Mouse (Mus musculus) mouse embryonic stem cell (cell line): ENCODE measurements around the gene Lman1l.

Experiments
- in situ Hi-C, 2 experiments: fragments of 300-500 bp; cut with MboI; formaldehyde crosslinking; loops; 1 replicate in 1 of 2; 3 replicates in 1 of 2; pipeline ENCODE4 v1.14.3; 2019 to 2020; ENCODE audit warnings: low sequenced_read_pairs in 2 of 2, low pct_unique_long_range_greater_than_20kb in 1 of 2, mixed read lengths in 1 of 2; ENCODE audit not compliant: unreplicated experiment in 1 of 2

Gene Lman1l

DNA sequence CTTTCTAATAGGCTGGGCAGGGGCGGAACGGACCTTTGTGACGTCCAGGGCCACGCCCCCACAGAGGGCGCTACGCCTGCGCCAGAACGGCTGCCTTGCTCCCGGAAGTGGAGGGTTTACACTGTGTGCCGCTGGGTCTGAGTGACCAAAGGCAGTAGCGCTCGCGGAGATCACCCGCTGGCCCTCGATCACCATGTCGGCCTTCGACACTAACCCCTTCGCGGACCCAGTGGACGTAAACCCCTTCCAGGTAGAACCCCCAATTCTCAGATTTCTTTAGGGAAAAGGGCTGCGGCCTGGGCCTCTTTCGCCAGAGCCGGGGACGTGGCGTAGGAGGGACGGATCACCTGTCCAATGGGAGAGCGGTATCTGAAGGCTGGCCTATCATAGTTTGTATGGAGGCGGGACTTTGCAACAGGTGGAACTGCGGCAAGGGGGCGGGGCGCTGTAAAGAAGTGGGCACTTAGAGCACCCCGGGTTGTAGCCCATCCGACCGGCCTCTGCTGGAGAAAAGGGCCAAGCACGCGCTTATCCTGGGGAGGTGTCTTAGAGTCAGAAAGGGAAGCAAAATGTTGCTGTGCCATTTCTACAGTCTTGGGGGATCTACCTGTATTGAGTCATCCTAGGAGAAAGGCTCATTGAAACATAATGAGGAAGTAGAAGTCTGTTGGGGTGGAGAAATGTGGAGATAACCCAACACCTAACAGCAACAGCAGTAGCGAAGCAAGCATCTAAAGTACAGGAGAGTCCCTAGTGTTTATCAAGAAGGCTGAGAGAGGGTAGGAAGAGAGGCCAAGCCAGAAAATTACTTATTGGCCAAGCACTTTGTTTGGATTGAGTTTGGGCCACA, 59.5 kb downstream of the Lman1l start, which contains the start of gene Scamp2:
TSS of gene Scamp2 (plus strand) at position 83 of the 850 bp plus-strand sequence.
- in situ Hi-C loops = no loop called here

DNA sequence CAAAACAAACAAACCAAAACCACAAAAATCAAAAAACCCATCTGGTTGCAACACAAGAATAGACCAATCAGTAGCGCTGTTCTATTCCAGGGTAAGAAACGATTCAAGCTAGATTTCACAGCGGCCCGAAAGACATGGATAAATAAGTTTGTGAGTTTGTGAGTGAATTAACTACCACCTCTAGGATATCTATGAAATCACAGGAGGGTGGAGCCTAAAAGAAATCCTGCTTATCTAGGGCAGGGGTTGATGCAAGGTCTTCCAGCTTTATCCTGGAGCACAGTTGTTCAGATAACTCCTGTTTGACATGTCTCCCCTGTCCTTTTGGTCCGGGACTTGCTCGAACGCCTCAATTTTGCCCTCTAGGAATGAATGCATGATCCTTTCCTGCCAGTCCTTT, 60.3 kb downstream of the Lman1l start:
- in situ Hi-C loops = no loop called here

DNA sequence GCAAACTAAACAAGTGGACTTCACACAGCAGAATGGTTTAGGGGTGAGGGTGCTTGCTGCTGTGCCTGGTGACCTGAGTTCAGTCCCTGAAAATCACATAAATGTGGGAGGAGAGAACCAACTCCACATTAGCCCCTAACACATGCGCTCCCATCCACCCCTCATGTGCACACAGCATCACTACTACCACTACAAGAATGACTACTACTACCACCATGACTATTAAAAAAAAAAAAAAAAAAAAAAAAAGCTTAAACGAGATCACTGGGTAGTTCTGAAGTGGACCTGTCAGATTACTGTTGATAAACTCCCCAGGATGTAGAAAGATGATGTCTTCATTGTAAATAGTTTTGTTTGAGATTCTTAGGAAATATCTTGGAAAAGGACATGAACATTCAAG, 61.0 kb downstream of the Lman1l start:
- in situ Hi-C loops = no loop called here

DNA sequence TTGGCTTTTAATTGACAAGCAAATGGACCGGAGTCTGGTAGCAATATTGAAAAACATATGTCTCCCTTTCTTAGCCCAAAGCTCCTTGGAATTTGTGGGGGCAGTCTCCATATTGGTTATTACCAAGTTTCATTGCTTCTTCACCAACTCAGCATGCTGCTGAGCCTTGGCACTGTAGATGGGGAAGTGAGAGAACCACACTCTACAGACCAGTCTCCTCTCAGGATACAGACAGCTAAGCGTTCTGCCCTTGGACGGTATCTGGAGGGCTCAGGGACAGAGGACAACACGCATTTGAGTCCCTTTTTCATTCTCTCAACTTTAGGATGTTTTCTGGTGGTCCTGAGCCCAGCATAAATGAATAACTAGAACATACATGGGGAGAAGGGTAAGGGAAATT, 61.9 kb downstream of the Lman1l start:
- in situ Hi-C loops = no loop called here

DNA sequence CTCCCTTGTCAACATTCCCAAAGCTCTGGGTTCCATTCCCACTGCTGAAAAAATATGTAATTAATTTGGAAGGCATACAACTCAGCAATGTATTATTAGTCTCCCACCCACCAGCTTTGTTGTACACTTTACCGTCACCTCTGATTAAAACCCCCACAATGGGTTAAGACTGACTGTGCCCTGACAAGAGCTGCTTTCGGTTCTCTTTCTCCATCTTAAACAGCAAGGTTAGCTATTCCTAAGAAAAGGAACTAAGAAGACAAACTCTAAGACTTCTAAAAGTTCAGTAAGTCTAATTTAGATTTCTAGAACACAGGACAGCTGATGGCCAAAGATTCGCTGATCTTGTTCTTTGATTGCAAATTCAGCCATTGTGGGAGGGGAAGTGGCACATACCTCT, 63.4 kb downstream of the Lman1l start:
- in situ Hi-C loops = no loop called here
